Mouse (Mus musculus) midbrain, embryonic 11.5 days (tissue): ENCODE data around the gene Rbfox1. TPM values are rescaled to one million over a fixed set of nuclear protein-coding genes. Genes with fewer than 3 reads are reported as not detected.

ENCODE experiments used
- ATAC-seq: fragments of 200-750 bp; cut with Nextera tagmentation; 2 replicates; pipeline ENCODE4 v1.8.0; 2017; ENCODE audit warnings: moderate TSS enrichment, moderate library complexity; ENCODE audit not compliant: low FRiP score
- DNase-seq: peaks from one replicate; pipeline ENCODE4 v3.0.0; 2015; ENCODE audit warnings: low spot score; ENCODE audit errors: missing footprints
- H3K27ac ChIP-seq: fragments of 300-500 bp; sonication (generic); 2 replicates; pipeline ENCODE4 v1.5.1; 2014; ENCODE audit warnings: low read depth, low read length
- H3K27me3 ChIP-seq: fragments of 300-500 bp; sonication (generic); 2 replicates; pipeline ENCODE4 v1.6.1; 2014; ENCODE audit warnings: mild to moderate bottlenecking, low read length, moderate library complexity, mixed read lengths; ENCODE audit not compliant: control insufficient read depth, insufficient read depth
- H3K36me3 ChIP-seq: fragments of 300-500 bp; sonication (generic); 2 replicates; pipeline ENCODE4 v1.6.1; 2014; ENCODE audit warnings: mild to moderate bottlenecking, low read length, moderate library complexity, mixed read lengths; ENCODE audit not compliant: control insufficient read depth, insufficient read depth
- H3K4me1 ChIP-seq: fragments of 300-500 bp; sonication (generic); 2 replicates; pipeline ENCODE4 v1.6.1; 2014; ENCODE audit warnings: low read length; ENCODE audit not compliant: control insufficient read depth, insufficient read depth
- H3K4me2 ChIP-seq: fragments of 300-500 bp; sonication (generic); 2 replicates; pipeline ENCODE4 v1.6.1; 2014; ENCODE audit warnings: mild to moderate bottlenecking, moderate library complexity
- H3K4me3 ChIP-seq: fragments of 300-500 bp; sonication (generic); 2 replicates; pipeline ENCODE4 v1.5.1; 2014; ENCODE audit warnings: low read depth, low read length
- H3K9ac ChIP-seq: fragments of 300-500 bp; sonication (generic); 2 replicates; pipeline ENCODE4 v1.6.1; 2014; ENCODE audit warnings: low read length
- H3K9me3 ChIP-seq: fragments of 300-500 bp; sonication (generic); 2 replicates; pipeline ENCODE4 v1.6.1; 2016; ENCODE audit warnings: low read length; ENCODE audit not compliant: control insufficient read depth
- WGBS: fragments of 180-500 bp; shearing (Covaris S2); extraction: QIAGEN DNeasy Blood & Tissue Kit; methylation state at CpG from one replicate; pipeline ENCODE4 v1.1.7; 2014; 5-methylcytosine and 5-hydroxymethylcytosine counted together
- polyA plus RNA-seq: library from polyadenylated mRNA; unstranded; fragments of >200 nt; fragmentation: Nextera tagmentation; extraction: Ambion mirVana; gene quantifications from 2 replicates; pipeline ENCODE4 v1.2.1, GENCODE M21; 2014

The Rbfox1 gene
- polyA plus RNA-seq, 1 experiment from 2014 or later = 6.1 TPM

DNA sequence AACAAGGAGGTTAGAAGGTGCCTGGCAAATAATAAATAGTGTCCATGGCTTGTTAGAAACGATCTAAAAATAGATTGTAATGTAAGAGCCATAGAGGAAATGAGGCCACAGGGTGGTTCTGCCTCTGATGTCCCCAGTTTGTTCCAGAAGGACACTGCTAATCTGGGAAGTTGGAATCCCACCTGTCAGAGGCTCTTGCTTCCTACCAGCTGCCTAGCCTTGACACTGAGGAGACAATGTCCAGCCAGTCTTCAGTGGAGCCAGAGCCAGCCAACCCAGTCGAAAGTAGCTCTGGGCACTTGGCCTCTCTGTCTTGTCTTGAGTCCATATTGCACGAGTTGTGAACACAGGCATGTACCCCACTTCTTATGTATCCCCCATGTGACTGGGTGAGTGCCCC, 1172.6 kb downstream of the Rbfox1 start:
- Histone ChIP-seq H3K4me3 (no peak overlapping the region), H3K9ac (no peak overlapping the region), H3K4me2 (no peak overlapping the region), H3K27me3 (no peaks in the 10 kb centered on the region), H3K36me3 (no peaks in the 10 kb centered on the region), H3K9me3 (no peaks in the 10 kb centered on the region), H3K27ac (no peak overlapping the region), H3K4me1 (peaks cover 5% of the 10 kb centered on the region)
- no peak for DNase-seq
- no peak for ATAC-seq
- 87% methylated on average over 3 of the region's 3 CpGs for WGBS

DNA sequence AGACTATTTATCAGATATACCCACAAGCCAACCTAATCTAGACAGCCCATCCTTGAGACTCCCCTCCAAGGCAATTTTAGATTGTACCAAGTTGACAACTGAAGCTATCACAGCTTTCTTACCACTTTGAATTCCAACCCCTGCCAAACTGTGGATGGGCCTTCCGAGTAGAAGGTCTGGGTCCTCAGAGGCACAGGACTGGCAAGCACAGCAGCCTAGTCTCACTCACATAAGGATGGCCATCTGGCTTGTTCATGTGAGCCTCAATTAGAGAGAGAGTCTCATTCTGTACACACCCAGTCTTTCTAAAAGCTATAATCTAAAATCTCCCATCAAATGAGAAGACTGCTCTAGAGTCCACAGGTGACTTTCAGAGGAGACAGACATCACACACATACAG, 1173.4 kb downstream of the Rbfox1 start:
- WGBS = 62% methylated on average over 1 of the region's 1 CpGs
- Histone ChIP-seq H3K9ac (no peak overlapping the region), H3K27ac (no peak overlapping the region), H3K4me1 (peaks cover 5% of the 10 kb centered on the region), H3K27me3 (no peaks in the 10 kb centered on the region), H3K9me3 (no peaks in the 10 kb centered on the region), H3K4me3 (no peak overlapping the region), H3K36me3 (no peaks in the 10 kb centered on the region), H3K4me2 (no peak overlapping the region)
- ATAC-seq (no peak), DNase-seq (no peak)

DNA sequence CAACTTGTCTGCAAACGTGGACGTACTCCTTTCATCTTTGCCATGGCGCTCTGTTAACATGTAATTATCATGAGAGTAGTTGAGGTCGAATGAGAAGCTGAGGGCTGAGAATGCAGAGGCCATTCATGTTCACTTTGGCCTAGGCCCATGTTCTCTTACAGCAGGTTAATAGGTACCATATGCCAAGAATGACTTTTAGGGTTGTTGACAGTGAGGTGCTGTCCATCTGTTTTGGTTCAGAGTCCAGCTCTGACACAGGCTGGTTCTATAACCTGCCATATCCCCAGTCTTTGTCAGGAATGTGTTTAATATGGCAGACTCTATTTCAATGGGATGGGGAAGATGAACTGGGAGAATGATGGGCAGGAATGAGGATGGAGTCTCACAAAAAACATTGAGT, 1174.4 kb downstream of the Rbfox1 start:
- H3K36me3 ChIP-seq = no peaks in the 10 kb centered on the region
- ATAC-seq (no peak), DNase-seq (no peak)
- 84% methylated on average over 4 of the region's 4 CpGs for whole genome bisulfite sequencing
- H3K9me3 ChIP-seq = no peaks in the 10 kb centered on the region
- no peaks in the 10 kb centered on the region for H3K27me3 ChIP-seq
- no peak overlapping the region for H3K4me2 ChIP-seq
- H3K27ac ChIP-seq = no peak overlapping the region
- H3K4me3 ChIP-seq = no peak overlapping the region
- peaks cover 5% of the 10 kb centered on the region for H3K4me1 ChIP-seq
- no peak overlapping the region for H3K9ac ChIP-seq

DNA sequence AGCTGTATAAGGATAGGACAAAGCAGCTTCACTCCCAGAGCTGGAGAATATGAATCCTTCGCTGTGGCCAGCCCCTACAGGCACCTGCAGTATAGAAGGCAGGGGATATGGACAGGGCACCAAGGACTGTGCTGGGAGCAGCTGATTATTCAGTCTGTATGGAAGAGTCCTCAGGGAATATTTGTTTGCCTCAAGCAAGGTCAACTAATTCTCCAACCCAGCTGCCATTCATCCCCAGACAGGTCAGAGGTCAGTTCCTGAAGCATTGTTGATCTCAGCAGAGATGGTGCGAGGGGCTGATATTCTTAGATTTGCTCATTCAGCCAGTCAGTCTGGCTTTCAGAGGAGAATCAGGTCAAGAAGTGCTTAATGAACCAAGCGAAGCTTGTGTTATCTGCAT, 1175.7 kb downstream of the Rbfox1 start:
- H3K9me3 ChIP-seq = no peaks in the 10 kb centered on the region
- no peak overlapping the region for H3K27ac ChIP-seq
- no peaks in the 10 kb centered on the region for H3K27me3 ChIP-seq
- WGBS = 15% methylated on average over 3 of the region's 3 CpGs
- H3K36me3 ChIP-seq = no peaks in the 10 kb centered on the region
- peaks cover 5% of the 10 kb centered on the region for H3K4me1 ChIP-seq
- no peak overlapping the region for H3K9ac ChIP-seq
- H3K4me2 ChIP-seq = no peak overlapping the region
- ATAC-seq (peak; percentile 65; the same call in 1 of the 2 replicates), DNase-seq (no peak)
- H3K4me3 ChIP-seq = no peak overlapping the region

DNA sequence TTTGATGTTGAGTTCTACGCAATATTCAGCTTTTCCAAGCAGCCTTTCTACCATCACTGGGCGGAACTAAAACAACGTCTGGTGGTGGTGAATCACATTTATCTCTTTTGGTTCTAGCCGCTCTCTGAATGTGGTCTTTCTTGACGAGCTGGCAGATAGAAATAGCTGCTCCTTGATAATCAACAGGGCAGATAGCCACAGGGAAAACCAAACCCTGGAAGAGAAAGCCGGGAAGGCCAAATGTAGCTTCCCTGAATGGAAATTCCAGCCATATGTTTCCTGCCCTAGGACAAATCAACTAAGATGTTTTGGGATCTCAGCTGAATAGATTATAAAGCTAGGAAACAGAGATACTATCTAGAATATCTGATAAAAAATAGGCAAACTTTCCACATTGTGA, 1177.4 kb downstream of the Rbfox1 start:
- Histone ChIP-seq H3K9ac (no peak overlapping the region), H3K9me3 (no peaks in the 10 kb centered on the region), H3K27me3 (no peaks in the 10 kb centered on the region), H3K4me1 (peaks cover 5% of the 10 kb centered on the region), H3K36me3 (no peaks in the 10 kb centered on the region), H3K4me2 (no peak overlapping the region), H3K4me3 (no peak overlapping the region), H3K27ac (no peak overlapping the region)
- 93% methylated on average over 6 of the region's 6 CpGs for WGBS
- ATAC-seq (no peak), DNase-seq (no peak)

DNA sequence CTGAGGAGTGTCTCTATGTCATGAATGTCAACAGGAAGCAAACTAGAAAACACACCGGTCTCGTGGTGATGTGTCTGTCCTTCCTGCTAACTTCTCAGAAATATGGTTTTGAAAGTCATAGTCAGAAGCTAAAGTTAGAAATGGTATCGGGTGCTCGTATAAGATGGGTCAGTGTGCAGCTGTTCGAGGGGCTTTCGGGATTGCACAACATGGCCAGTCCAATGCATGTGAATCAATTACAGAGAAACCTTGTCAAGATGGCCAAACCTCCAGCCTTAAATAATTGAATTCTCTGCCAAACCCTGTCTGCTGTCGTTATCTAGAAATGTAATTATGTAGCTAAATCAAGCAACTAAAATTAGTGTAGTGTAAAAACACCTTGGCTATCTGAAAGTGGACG, 1182.0 kb downstream of the Rbfox1 start:
- Histone ChIP-seq H3K27ac (no peak overlapping the region), H3K4me2 (no peak overlapping the region), H3K4me3 (no peak overlapping the region), H3K36me3 (no peaks in the 10 kb centered on the region), H3K9me3 (no peaks in the 10 kb centered on the region), H3K9ac (no peak overlapping the region), H3K4me1 (0 out of 2 replicates have a peak, but pooled peaks cover 2% of the 10 kb centered on the region), H3K27me3 (no peaks in the 10 kb centered on the region)
- ATAC-seq = no peak
- 83% methylated on average over 8 of the region's 8 CpGs for WGBS
- no peak for DNase-seq

DNA sequence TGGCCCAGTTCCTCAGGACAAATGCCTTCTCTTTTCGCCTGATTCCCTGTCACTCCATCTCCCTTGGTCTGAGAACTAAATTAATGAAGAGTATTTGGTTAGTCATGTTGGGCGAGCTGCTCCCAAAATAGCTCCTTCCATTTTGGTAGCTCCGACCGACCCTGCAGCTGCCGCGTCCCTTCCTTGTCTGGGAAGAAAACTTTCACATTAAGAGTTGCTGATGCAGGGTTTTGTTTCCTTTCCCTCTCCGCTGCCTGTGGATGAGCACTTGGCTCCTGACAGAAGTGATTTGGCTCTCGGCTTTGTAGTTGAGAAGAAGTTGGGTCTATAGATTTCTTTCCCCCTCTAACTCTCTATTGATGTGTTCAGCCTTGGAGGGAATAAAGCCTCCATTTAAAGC, 1184.4 kb downstream of the Rbfox1 start:
- Histone ChIP-seq H3K27me3 (no peaks in the 10 kb centered on the region), H3K9ac (no peak overlapping the region), H3K4me1 (0 out of 2 replicates have a peak, but pooled peaks cover 2% of the 10 kb centered on the region), H3K9me3 (no peaks in the 10 kb centered on the region), H3K27ac (no peak overlapping the region), H3K36me3 (no peaks in the 10 kb centered on the region), H3K4me3 (no peak overlapping the region), H3K4me2 (no peak overlapping the region)
- DNase-seq = no peak
- no peak for ATAC-seq
- WGBS = 79% methylated on average over 8 of the region's 8 CpGs

DNA sequence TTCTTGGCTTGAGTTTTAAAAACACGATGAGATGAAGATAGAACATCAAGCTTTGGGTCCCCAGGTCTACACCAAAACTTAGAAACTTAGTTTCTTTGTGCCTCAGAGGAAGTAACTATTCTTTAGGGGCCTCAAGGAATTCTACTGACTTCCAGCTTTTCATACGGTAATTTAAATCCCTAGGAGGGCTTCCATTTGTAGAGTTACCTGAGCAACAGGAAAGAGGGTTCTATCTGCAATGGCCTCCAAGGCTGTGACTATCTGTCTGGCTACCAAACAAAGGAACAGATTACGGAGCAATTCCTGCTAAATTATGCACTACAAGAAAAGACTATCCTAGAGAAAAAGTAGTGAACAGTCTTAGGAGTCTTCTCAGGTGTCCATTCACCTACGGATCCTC, 1189.6 kb downstream of the Rbfox1 start:
- Histone ChIP-seq H3K9me3 (no peaks in the 10 kb centered on the region), H3K4me3 (no peak overlapping the region), H3K4me2 (no peak overlapping the region), H3K9ac (no peak overlapping the region), H3K36me3 (no peaks in the 10 kb centered on the region), H3K4me1 (no peaks in the 10 kb centered on the region), H3K27me3 (no peaks in the 10 kb centered on the region), H3K27ac (no peak overlapping the region)
- 83% methylated on average over 4 of the region's 4 CpGs for WGBS
- no peak for DNase-seq
- no peak for ATAC-seq

DNA sequence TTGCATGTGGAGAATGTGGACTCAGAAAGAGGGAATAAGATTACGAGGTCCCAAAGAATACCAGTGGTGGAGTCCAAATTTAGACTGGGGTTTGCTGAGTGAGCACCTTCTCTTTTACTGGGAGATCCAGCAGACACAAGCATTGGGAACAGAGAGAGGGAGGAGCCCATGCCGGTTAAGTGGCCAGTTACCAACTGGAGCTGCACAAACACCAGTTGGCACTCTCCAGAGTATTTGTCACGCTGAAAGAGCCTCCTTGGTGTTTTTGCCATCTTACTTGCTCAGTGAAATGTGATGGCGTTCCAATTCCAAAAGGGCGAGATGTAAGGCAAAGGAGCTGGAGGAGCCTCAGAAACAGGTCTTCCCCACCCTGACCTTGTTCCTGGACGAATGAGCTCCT, 1190.6 kb downstream of the Rbfox1 start:
- DNase-seq (no peak), ATAC-seq (no peak)
- Histone ChIP-seq H3K36me3 (no peaks in the 10 kb centered on the region), H3K27ac (no peak overlapping the region), H3K4me3 (no peak overlapping the region), H3K4me2 (no peak overlapping the region), H3K9ac (no peak overlapping the region), H3K4me1 (no peaks in the 10 kb centered on the region), H3K9me3 (no peaks in the 10 kb centered on the region), H3K27me3 (no peaks in the 10 kb centered on the region)
- WGBS = 80% methylated on average over 6 of the region's 6 CpGs

DNA sequence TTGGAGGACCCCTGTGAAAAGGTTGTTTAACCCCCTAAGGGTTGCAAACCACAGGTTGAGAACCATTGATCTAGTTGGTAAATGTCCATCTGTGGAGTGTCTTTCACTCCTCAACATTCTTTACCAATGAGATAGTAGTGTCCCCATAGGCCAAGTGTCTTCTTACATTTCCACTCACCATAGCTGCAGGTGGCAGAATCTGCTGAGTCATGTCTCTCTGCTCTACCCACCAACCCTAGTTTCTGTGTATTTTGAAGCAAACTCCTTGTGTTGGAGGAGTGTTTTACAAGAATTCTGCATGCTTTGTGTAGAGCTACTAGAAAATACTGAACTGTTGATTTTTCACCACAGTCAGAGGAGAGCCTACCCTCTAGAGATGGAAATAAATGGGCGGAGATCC, 1191.2 kb downstream of the Rbfox1 start:
- Histone ChIP-seq H3K9me3 (no peaks in the 10 kb centered on the region), H3K4me3 (no peak overlapping the region), H3K4me1 (0 out of 2 replicates have a peak, but pooled peaks cover 1% of the 10 kb centered on the region), H3K36me3 (no peaks in the 10 kb centered on the region), H3K4me2 (no peak overlapping the region), H3K9ac (no peak overlapping the region), H3K27ac (no peak overlapping the region), H3K27me3 (no peaks in the 10 kb centered on the region)
- DNase-seq (no peak), ATAC-seq (no peak)
- WGBS = 93% methylated on average over 1 of the region's 1 CpGs
